Mouse (Mus musculus) heart, embryonic 15.5 days (tissue): ENCODE measurements at regions not wholly inside any gene's neighbourhood (a gene's known extent, or its start where the extent isn't known, plus 50 kb on each side); places are given as distances from the start of the nearest gene placed in this dataset.

Experiments
- ATAC-seq: fragments of 200-750 bp; cut with Nextera tagmentation; replicated peaks from 2 replicates; pipeline ENCODE4 v1.8.0; 2017; ENCODE audit warnings: low read depth, moderate TSS enrichment; ENCODE audit not compliant: insufficient number of reproducible peaks, insufficient read depth, low FRiP score
- H3K27ac ChIP-seq: fragments of 300-500 bp; sonication (generic); 2 replicates; pipeline ENCODE4 v1.5.1; 2015; ENCODE audit warnings: mild to moderate bottlenecking, inconsistent platforms
- H3K27me3 ChIP-seq: fragments of 300-500 bp; sonication (generic); 2 replicates; pipeline ENCODE4 v1.6.1; 2015; ENCODE audit warnings: inconsistent platforms
- H3K36me3 ChIP-seq: fragments of 300-500 bp; sonication (generic); 2 replicates; pipeline ENCODE4 v1.6.1; 2015; ENCODE audit warnings: mild to moderate bottlenecking, inconsistent platforms
- H3K4me1 ChIP-seq: fragments of 300-500 bp; sonication (generic); replicated peaks from 2 replicates; pipeline ENCODE4 v1.6.1; 2015; ENCODE audit warnings: inconsistent platforms
- H3K4me2 ChIP-seq: fragments of 300-500 bp; sonication (generic); 2 replicates; pipeline ENCODE4 v1.6.1; 2015; ENCODE audit warnings: inconsistent platforms, mild to moderate bottlenecking, moderate library complexity
- H3K4me3 ChIP-seq: fragments of 300-500 bp; sonication (generic); 2 replicates; pipeline ENCODE4 v1.5.1; 2015; ENCODE audit warnings: mild to moderate bottlenecking, inconsistent platforms
- H3K9ac ChIP-seq: fragments of 300-500 bp; sonication (generic); 2 replicates; pipeline ENCODE4 v1.6.1; 2015; ENCODE audit warnings: mild to moderate bottlenecking, inconsistent platforms
- H3K9me3 ChIP-seq: fragments of 300-500 bp; sonication (generic); replicated peaks from 2 replicates; pipeline ENCODE4 v1.6.1; 2016; ENCODE audit warnings: inconsistent platforms
- WGBS: fragments of 180-500 bp; shearing (Covaris S2); methylation state at CpG from one replicate; pipeline ENCODE4 v1.1.7; 2015; ENCODE audit warnings: mixed read lengths; 5-methylcytosine and 5-hydroxymethylcytosine counted together

DNA sequence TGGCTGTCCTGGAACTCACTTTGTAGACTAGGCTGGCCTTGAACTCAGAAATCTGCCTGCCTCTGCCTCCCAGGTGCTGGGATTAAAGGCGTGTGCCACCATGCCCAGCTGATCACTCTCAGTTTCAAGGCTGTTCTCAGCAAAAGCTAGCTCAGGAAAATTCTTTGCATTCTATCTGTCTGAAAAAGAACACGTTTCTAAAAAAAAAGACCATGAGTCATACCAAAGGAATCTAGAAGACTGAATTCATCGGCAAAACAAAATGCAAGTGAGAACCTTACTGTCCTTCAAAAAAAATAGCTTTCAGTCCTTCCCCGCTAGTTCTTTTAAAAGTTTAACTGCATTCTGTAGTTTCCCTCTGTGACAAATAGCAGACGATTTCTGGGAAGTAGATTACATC lies 596.3 kb upstream of the Syt1 start:
- 44% methylated on average over 5 of the region's 5 CpGs for WGBS
- Histone ChIP-seq H3K9ac (no peak overlapping the region), H3K9me3 (no peaks in the 10 kb centered on the region), H3K27me3 (no peaks in the 10 kb centered on the region), H3K4me1 (no peaks in the 10 kb centered on the region), H3K27ac (no peak overlapping the region), H3K4me3 (no peak overlapping the region), H3K4me2 (no peak overlapping the region), H3K36me3 (no peaks in the 10 kb centered on the region)
- no peak for ATAC-seq

GRCm38 (mm10) chr10:109603241-109603640 lies 592.5 kb upstream of the Syt1 start:
- H3K4me3 ChIP-seq, result no peak overlapping the region
- H3K4me2 ChIP-seq, result no peak overlapping the region
- no peaks in the 10 kb centered on the region for H3K9me3 ChIP-seq
- 84% methylated on average over 3 of the region's 3 CpGs for WGBS
- no peaks in the 10 kb centered on the region for H3K27me3 ChIP-seq
- no peaks in the 10 kb centered on the region for H3K4me1 ChIP-seq
- ATAC-seq, result no peak
- H3K9ac ChIP-seq, result no peak overlapping the region
- H3K27ac ChIP-seq, result no peak overlapping the region
- H3K36me3 ChIP-seq, result no peaks in the 10 kb centered on the region

- Histone ChIP-seq H3K4me1 (no peaks in the 10 kb centered on the region), H3K27ac (no peak overlapping the region), H3K27me3 (no peaks in the 10 kb centered on the region), H3K4me2 (no peak overlapping the region), H3K9ac (no peak overlapping the region), H3K4me3 (no peak overlapping the region), H3K36me3 (no peaks in the 10 kb centered on the region), H3K9me3 (no peaks in the 10 kb centered on the region)
- ATAC-seq, result no peak
- WGBS, result 71% methylated on average over 3 of the region's 3 CpGs
Observed at GRCm38 (mm10) chr10:109598604-109599003, 587.8 kb upstream of the Syt1 start.

DNA sequence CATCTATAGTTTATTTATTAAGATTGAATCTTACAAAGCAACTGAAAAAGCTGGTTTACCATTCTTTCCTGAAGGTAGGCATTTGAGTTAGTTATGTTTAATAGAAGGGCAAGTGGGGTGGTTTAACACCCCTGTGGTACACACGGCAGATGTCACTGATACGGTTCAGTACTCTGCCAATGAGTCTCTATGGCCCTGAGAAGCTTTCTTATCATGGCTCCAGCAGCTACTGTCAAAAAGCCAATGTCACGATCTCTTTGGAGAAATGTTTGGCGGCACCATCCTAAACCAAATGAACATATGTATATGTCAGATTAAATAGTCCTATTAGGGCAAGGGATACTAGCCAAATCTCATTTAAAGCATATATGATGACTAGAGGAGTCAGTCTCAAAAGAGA lies 562.4 kb upstream of the Syt1 start:
- no peak for ATAC-seq
- Histone ChIP-seq H3K4me2 (no peak overlapping the region), H3K27me3 (no peaks in the 10 kb centered on the region), H3K27ac (no peak overlapping the region), H3K9ac (no peak overlapping the region), H3K9me3 (no peaks in the 10 kb centered on the region), H3K36me3 (no peaks in the 10 kb centered on the region), H3K4me1 (no peaks in the 10 kb centered on the region), H3K4me3 (no peak overlapping the region)
- 83% methylated on average over 4 of the region's 4 CpGs for WGBS

- Histone ChIP-seq H3K27me3 (no peaks in the 10 kb centered on the region), H3K4me2 (no peak overlapping the region), H3K9ac (no peak overlapping the region), H3K9me3 (no peaks in the 10 kb centered on the region), H3K36me3 (no peaks in the 10 kb centered on the region), H3K4me1 (no peaks in the 10 kb centered on the region), H3K27ac (no peak overlapping the region), H3K4me3 (no peak overlapping the region)
- WGBS, result 78% methylated on average over 2 of the region's 2 CpGs
- ATAC-seq, result no peak
Observed at GRCm38 (mm10) chr10:109569798-109570197, 559.0 kb upstream of the Syt1 start.

DNA sequence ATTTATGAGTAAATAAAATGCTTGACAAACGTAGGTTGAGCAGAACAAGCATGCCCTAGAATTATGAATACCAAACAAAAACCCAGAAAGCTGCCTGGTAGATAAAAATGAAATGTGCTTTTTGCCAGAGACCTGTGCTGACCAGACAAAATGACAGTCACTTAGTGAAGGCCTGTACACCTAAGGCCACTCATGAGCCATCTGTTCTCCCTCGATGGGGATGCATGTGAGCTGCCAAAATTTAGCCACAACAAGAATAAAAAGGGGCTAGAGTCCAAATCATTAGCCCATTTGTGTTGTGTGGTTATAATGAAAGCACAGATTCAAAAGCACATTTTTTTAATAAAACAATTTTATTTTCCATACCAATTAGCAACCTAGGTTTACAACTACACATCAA lies 555.9 kb upstream of the Syt1 start:
- Histone ChIP-seq H3K9ac (no peak overlapping the region), H3K9me3 (no peaks in the 10 kb centered on the region)

DNA sequence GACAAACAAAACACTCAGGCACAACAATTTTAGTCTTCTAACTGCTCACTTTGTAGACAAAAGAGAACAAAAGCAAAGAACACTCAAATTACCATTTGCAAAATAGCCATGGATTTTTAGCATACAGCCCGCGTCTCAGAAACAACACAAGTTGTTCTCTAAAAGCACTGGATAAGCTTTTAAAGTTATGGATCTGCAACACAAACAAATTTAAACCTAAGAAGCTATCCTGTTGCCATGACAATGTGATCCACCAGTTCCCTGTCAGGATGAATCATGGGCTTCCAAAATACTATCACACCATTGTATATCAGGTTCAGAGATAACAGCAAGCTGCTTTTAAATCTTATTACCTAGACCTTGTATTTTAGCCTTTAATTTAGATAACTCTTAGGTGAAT lies 550.9 kb upstream of the Syt1 start:
- no peak overlapping the region for H3K4me2 ChIP-seq
- ATAC-seq, result no peak
- H3K27ac ChIP-seq, result no peak overlapping the region
- no peaks in the 10 kb centered on the region for H3K4me1 ChIP-seq
- no peak overlapping the region for H3K4me3 ChIP-seq
- no peak overlapping the region for H3K9ac ChIP-seq
- WGBS, result 72% methylated on average over 2 of the region's 2 CpGs
- H3K36me3 ChIP-seq, result no peaks in the 10 kb centered on the region
- H3K27me3 ChIP-seq, result no peaks in the 10 kb centered on the region
- H3K9me3 ChIP-seq, result no peaks in the 10 kb centered on the region; the same call in 1 of the 2 replicates

More for the DNA sequence above, 555.9 kb upstream of the Syt1 start:
- no peak overlapping the region for H3K4me2 ChIP-seq
- H3K4me3 ChIP-seq, result no peak overlapping the region
- WGBS, result 76% methylated on average over 2 of the region's 2 CpGs
- no peaks in the 10 kb centered on the region for H3K4me1 ChIP-seq
- no peaks in the 10 kb centered on the region for H3K36me3 ChIP-seq
- ATAC-seq, result no peak
- no peaks in the 10 kb centered on the region for H3K27me3 ChIP-seq
- no peak overlapping the region for H3K27ac ChIP-seq

DNA sequence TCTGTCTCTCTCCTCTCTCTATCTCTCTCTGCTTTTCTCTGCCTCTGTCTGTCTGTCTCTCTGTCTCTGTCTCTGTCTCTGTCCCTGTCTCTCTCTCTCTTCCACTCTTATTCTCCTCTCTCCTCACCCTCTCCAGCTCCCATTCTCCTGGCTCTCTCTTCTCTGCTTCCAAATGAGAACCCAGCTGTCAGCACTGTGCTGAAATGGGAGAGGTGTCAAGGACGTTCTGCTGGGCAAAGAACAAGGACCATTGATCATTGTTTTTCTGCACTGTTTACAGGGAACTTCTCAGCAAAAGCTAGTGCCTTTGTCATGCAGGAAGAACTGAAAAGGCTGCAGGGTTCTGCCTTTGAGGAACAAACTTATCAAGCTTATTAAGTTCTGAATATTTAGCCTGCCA lies 550.3 kb upstream of the Syt1 start:
- WGBS, result 0% methylated on average over 1 of the region's 1 CpGs
- Histone ChIP-seq H3K9me3 (no peaks in the 10 kb centered on the region; the same call in 1 of the 2 replicates), H3K4me3 (no peak overlapping the region), H3K27me3 (no peaks in the 10 kb centered on the region), H3K27ac (no peak overlapping the region), H3K4me1 (no peaks in the 10 kb centered on the region), H3K9ac (no peak overlapping the region), H3K4me2 (no peak overlapping the region), H3K36me3 (no peaks in the 10 kb centered on the region)
- ATAC-seq, result no peak

GRCm38 (mm10) chr10:109543301-109543700 lies 532.5 kb upstream of the Syt1 start:
- Histone ChIP-seq H3K4me3 (no peak overlapping the region), H3K9ac (no peak overlapping the region), H3K27ac (no peak overlapping the region), H3K4me2 (no peak overlapping the region), H3K36me3 (no peaks in the 10 kb centered on the region), H3K9me3 (no peaks in the 10 kb centered on the region), H3K27me3 (no peaks in the 10 kb centered on the region), H3K4me1 (no peaks in the 10 kb centered on the region)
- 66% methylated on average over 1 of the region's 1 CpGs for WGBS
- ATAC-seq, result no peak

GRCm38 (mm10) chr10:109540229-109540628 lies 529.4 kb upstream of the Syt1 start:
- Histone ChIP-seq H3K27ac (no peak overlapping the region), H3K9me3 (no peaks in the 10 kb centered on the region), H3K36me3 (no peaks in the 10 kb centered on the region), H3K4me3 (no peak overlapping the region), H3K9ac (no peak overlapping the region), H3K4me2 (no peak overlapping the region), H3K4me1 (no peaks in the 10 kb centered on the region), H3K27me3 (no peaks in the 10 kb centered on the region)
- 79% methylated on average over 2 of the region's 2 CpGs for WGBS
- no peak for ATAC-seq

DNA sequence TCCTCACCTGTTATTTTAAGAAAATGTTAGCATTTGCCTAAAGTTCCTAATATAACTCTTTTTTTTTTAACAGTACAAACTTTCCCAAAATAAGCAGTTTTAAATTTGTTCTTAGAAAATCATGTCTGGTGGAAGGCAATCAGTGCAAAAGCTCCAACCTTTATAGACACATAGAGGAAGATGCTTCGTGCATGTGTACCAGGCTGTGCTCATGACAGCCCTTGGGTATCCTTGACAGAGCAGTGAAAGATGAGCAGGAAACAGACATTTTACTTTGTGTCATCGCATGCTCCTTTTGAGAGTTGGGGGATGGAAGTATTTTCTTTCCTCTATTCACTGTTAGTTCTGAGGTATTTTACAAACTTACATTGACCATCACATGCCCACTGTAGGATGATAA lies 517.3 kb upstream of the Syt1 start:
- Histone ChIP-seq H3K4me3 (no peak overlapping the region), H3K9ac (no peak overlapping the region), H3K9me3 (no peaks in the 10 kb centered on the region), H3K4me2 (no peak overlapping the region), H3K27ac (no peak overlapping the region), H3K4me1 (no peaks in the 10 kb centered on the region), H3K36me3 (no peaks in the 10 kb centered on the region), H3K27me3 (no peaks in the 10 kb centered on the region)
- ATAC-seq, result no peak
- 72% methylated on average over 2 of the region's 2 CpGs for WGBS

DNA sequence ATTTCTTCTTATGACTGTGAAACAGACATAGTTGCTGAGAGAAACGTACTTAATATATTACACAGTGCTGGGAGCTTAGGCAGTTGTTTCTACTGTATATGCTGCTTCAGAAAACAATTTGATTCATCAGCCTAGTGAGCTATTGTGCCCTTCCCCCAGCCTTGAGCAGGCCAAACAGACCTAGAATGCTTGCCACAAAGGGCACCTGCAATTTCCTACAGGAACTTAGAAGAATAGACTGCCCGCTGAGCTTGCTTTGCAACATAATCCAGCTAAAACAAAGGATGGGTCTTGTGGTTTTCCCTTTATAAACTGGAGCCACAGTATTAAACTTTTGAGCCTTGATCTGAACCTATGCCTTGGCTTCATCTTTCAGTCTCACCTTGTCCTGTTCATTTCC lies 510.9 kb upstream of the Syt1 start:
- no peaks in the 10 kb centered on the region for H3K9me3 ChIP-seq
- 38% methylated on average over 2 of the region's 2 CpGs for WGBS
- H3K4me1 ChIP-seq, result no peaks in the 10 kb centered on the region
- ATAC-seq, result no peak
- no peak overlapping the region for H3K9ac ChIP-seq
- H3K27ac ChIP-seq, result no peak overlapping the region
- H3K36me3 ChIP-seq, result no peaks in the 10 kb centered on the region
- H3K4me3 ChIP-seq, result no peak overlapping the region
- H3K4me2 ChIP-seq, result no peak overlapping the region
- no peaks in the 10 kb centered on the region for H3K27me3 ChIP-seq

DNA sequence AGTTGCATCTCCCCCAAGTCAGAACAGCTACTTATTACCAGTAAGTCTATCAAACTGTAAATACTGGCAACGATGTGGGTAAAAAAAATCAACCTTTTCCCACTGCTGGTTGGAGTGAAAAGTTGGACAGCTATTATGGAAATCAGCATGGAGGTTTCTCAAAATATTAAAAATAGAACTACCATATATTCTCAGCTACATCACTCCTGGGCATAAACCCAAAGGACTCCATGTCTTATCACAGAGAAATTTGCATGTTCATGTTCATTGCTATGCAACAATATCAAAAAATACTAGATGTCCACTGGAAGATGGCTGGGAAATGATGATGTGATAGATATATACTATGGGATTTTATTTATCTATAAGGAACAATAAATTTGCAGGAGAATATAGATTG lies 506.9 kb upstream of the Syt1 start:
- Histone ChIP-seq H3K27me3 (no peaks in the 10 kb centered on the region), H3K27ac (no peak overlapping the region), H3K4me1 (no peaks in the 10 kb centered on the region), H3K9ac (no peak overlapping the region), H3K9me3 (no peaks in the 10 kb centered on the region), H3K36me3 (no peaks in the 10 kb centered on the region), H3K4me3 (no peak overlapping the region), H3K4me2 (no peak overlapping the region)
- WGBS, result 68% methylated on average over 1 of the region's 1 CpGs
- no peak for ATAC-seq
